ENCODE assay signal across 8 mouse cellular contexts in the genomic region with DNA sequence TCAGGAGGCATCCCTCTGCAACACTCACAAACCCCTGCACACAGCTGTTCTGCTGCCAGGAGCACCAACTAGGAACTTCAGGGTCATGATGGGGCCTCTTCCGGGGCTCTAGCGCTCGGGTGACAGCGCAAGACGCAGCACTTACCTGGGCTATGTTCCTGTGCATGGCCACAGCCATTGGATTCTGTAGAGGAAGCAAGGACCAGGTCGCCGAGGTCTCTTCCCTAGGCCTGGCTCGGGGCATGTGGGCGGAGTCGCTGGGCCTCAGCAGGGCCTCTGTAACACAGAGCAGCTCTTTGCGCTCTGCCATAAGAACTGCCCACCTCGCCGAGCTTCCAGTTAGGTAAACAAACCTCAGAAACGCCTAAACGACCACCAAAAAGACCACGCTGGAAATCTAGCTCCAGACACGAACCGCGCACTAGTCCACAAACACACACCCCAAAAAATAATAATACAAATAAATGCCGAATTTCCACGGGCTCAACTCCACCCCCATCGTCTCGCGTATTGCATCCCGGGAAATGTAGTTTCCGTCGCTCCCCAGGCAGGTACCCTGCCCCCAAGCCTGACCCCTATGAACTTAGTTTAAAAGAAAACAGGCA. TPM values are rescaled to one million over a fixed set of nuclear protein-coding genes. Genes with fewer than 3 reads are reported as not detected.
A peak's percentile ranks its signal among the peaks of the same experiment; 100 is the strongest.
DNase-seq lines count a peak whose midpoint lies in the region; ATAC-seq and TF ChIP-seq lines count a peak whose summit lies in the region.

A gene (minus strand): TSS at position 507 of the 605 bp plus-strand sequence.

- peak; percentile 73 for DNase-seq in 416B (ENCODE audit: low read depth)
- peak; percentile 91 for DNase-seq in heart, embryonic 10.5 days (ENCODE audit: low spot score)
- DNase-seq in limb, embryonic 14.5 days (ENCODE audit: low spot score): peak; percentile 59
- peak; percentile 27 to 29 for DNase-seq in spleen, postnatal 36 days (ENCODE audit: low spot score in 2 of 2)

- 0 out of 2 replicates have a peak, but pooled peaks cover 4% of the 10 kb centered on the region for H3K9me3 ChIP-seq in embryonic facial prominence, embryonic 15.5 days (replicated peaks)
- no peaks in the 10 kb centered on the region for H3K9me3 ChIP-seq in heart, embryonic 10.5 days
- no peaks in the 10 kb centered on the region for H3K9me3 ChIP-seq in kidney, embryonic 14.5 days (ENCODE audit: control insufficient read depth, low read length)
- H3K9me3 ChIP-seq in limb, embryonic 14.5 days (ENCODE audit: control insufficient read depth, low read length): no peaks in the 10 kb centered on the region
- H3K9me3 ChIP-seq in midbrain, embryonic 16.5 days (replicated peaks; ENCODE audit: control insufficient read depth, low read length, poor library complexity, severe bottlenecking): no peaks in the 10 kb centered on the region; the same call in 1 of the 2 replicates

- no peaks in the 10 kb centered on the region for H3K27me3 ChIP-seq in embryonic facial prominence, embryonic 15.5 days
- H3K27me3 ChIP-seq in heart, embryonic 10.5 days (ENCODE audit: insufficient read depth, poor library complexity, severe bottlenecking): no peaks in the 10 kb centered on the region
- H3K27me3 ChIP-seq in kidney, embryonic 14.5 days (ENCODE audit: control insufficient read depth, insufficient read depth, low read length): no peaks in the 10 kb centered on the region
- no peaks in the 10 kb centered on the region for H3K27me3 ChIP-seq in limb, embryonic 14.5 days (ENCODE audit: control insufficient read depth, insufficient read depth, low read length)
- H3K27me3 ChIP-seq in midbrain, embryonic 16.5 days (ENCODE audit: control insufficient read depth, insufficient read depth, low read depth, low read length): no peaks in the 10 kb centered on the region

- peaks cover 17% of the 10 kb centered on the region; the same call in 1 of the 2 replicates for H3K36me3 ChIP-seq in embryonic facial prominence, embryonic 15.5 days
- H3K36me3 ChIP-seq in heart, embryonic 10.5 days: peaks cover 2% of the 10 kb centered on the region; the same call in 1 of the 2 replicates
- H3K36me3 ChIP-seq in kidney, embryonic 14.5 days (ENCODE audit: control insufficient read depth, insufficient read depth, low read length): 0 out of 2 replicates have a peak, but pooled peaks cover 3% of the 10 kb centered on the region
- H3K36me3 ChIP-seq in limb, embryonic 14.5 days (ENCODE audit: control insufficient read depth, insufficient read depth, low read length): peaks cover 12% of the 10 kb centered on the region
- H3K36me3 ChIP-seq in midbrain, embryonic 16.5 days (ENCODE audit: control insufficient read depth, insufficient read depth, low read length): peaks cover 14% of the 10 kb centered on the region

- TF ChIP-seq POLR2A in bone marrow, adult 2 months (IDR thresholded peaks at IDR 0.05; ENCODE audit: borderline replicate concordance, control insufficient read depth, low read depth, low read length): no peak
- no peak for TF ChIP-seq POLR2A in limb, embryonic 14.5 days (IDR thresholded peaks at IDR 0.05; ENCODE audit: borderline replicate concordance, extremely low read depth, insufficient read depth, insufficient read length)

- peak; percentile 91 for ATAC-seq in embryonic facial prominence, embryonic 15.5 days (ENCODE audit: insufficient number of reproducible peaks, low FRiP score, low TSS enrichment, low read depth)
- peak; percentile 96 for ATAC-seq in kidney, embryonic 14.5 days (ENCODE audit: low FRiP score, low TSS enrichment)
- peak; percentile 90 for ATAC-seq in limb, embryonic 14.5 days (ENCODE audit: low FRiP score, low read depth)
- peak; percentile 93 for ATAC-seq in midbrain, embryonic 16.5 days

- peak within 1 kb of the TSS; percentile 54 for H3K9ac ChIP-seq in embryonic facial prominence, embryonic 15.5 days
- peak within 1 kb of the TSS; percentile 75 for H3K9ac ChIP-seq in kidney, embryonic 14.5 days (ENCODE audit: low read depth, low read length)
- peak within 1 kb of the TSS; percentile 94 for H3K9ac ChIP-seq in limb, embryonic 14.5 days (ENCODE audit: low read depth, low read length, severe bottlenecking)
- H3K9ac ChIP-seq in midbrain, embryonic 16.5 days (ENCODE audit: low read depth, low read length): peak within 1 kb of the TSS; percentile 77

- TF ChIP-seq CTCF in bone marrow, adult 2 months (IDR thresholded peaks at IDR 0.05; ENCODE audit: control insufficient read depth, insufficient read depth, low read length): no peak

- no peaks in the 10 kb centered on the region for H3K4me1 ChIP-seq in bone marrow, adult 2 months (ENCODE audit: control insufficient read depth, insufficient read depth, low read length)
- peaks cover 6% of the 10 kb centered on the region; the same call in 1 of the 2 replicates for H3K4me1 ChIP-seq in embryonic facial prominence, embryonic 15.5 days
- peaks cover 10% of the 10 kb centered on the region; the same call in 1 of the 2 replicates for H3K4me1 ChIP-seq in heart, embryonic 10.5 days
- no peaks in the 10 kb centered on the region for H3K4me1 ChIP-seq in kidney, embryonic 14.5 days (ENCODE audit: control insufficient read depth, insufficient read depth, low read length)
- peaks cover 3% of the 10 kb centered on the region; the same call in 1 of the 2 replicates for H3K4me1 ChIP-seq in limb, embryonic 14.5 days (ENCODE audit: control insufficient read depth, insufficient read depth, low read length)
- peaks cover 12% of the 10 kb centered on the region for H3K4me1 ChIP-seq in midbrain, embryonic 16.5 days (ENCODE audit: control insufficient read depth, insufficient read depth, low read length)

- H3K27ac ChIP-seq in bone marrow, adult 2 months (ENCODE audit: control insufficient read depth, insufficient read depth, low read depth, low read length, poor library complexity): no peak within 1 kb of the TSS
- H3K27ac ChIP-seq in embryonic facial prominence, embryonic 15.5 days (replicated peaks): peak within 1 kb of the TSS; percentile 44; the same call in 1 of the 2 replicates
- H3K27ac ChIP-seq in heart, embryonic 10.5 days: peak within 1 kb of the TSS; percentile 89
- H3K27ac ChIP-seq in kidney, embryonic 14.5 days (ENCODE audit: low read depth, low read length): no peak within 1 kb of the TSS
- H3K27ac ChIP-seq in limb, embryonic 14.5 days (replicated peaks; ENCODE audit: low read depth, low read length): peak within 1 kb of the TSS; percentile 74
- H3K27ac ChIP-seq in midbrain, embryonic 16.5 days (ENCODE audit: low read length): peak within 1 kb of the TSS; percentile 43

- WGBS in bone marrow, adult 2 months: under 1% methylated on average over 27 of the region's 27 CpGs
- under 1% methylated on average over 27 of the region's 27 CpGs for WGBS in embryonic facial prominence, embryonic 15.5 days
- WGBS in heart, embryonic 10.5 days: under 1% methylated on average over 27 of the region's 27 CpGs
- WGBS in kidney, embryonic 14.5 days: under 1% methylated on average over 27 of the region's 27 CpGs
- 1% methylated on average over 27 of the region's 27 CpGs for WGBS in limb, embryonic 14.5 days
- WGBS in midbrain, embryonic 16.5 days: under 1% methylated on average over 27 of the region's 27 CpGs

- peak within 1 kb of the TSS; percentile 77 for H3K4me3 ChIP-seq in bone marrow, adult 2 months (replicated peaks; ENCODE audit: control insufficient read depth, low read depth, low read length)
- peak within 1 kb of the TSS; percentile 65 for H3K4me3 ChIP-seq in embryonic facial prominence, embryonic 15.5 days (replicated peaks)
- H3K4me3 ChIP-seq in heart, embryonic 10.5 days: peak within 1 kb of the TSS; percentile 69
- H3K4me3 ChIP-seq in kidney, embryonic 14.5 days (ENCODE audit: low read length): peak within 1 kb of the TSS; percentile 61
- peak within 1 kb of the TSS; percentile 68 for H3K4me3 ChIP-seq in limb, embryonic 14.5 days (replicated peaks; ENCODE audit: low read length)
- H3K4me3 ChIP-seq in midbrain, embryonic 16.5 days (ENCODE audit: low read depth, low read length): peak within 1 kb of the TSS; percentile 54

- H3K4me2 ChIP-seq in embryonic facial prominence, embryonic 15.5 days (replicated peaks): peak within 1 kb of the TSS; percentile 54
- peak within 1 kb of the TSS; percentile 64 for H3K4me2 ChIP-seq in kidney, embryonic 14.5 days (replicated peaks; ENCODE audit: low read depth, low read length)
- peak within 1 kb of the TSS; percentile 54 for H3K4me2 ChIP-seq in limb, embryonic 14.5 days (replicated peaks; ENCODE audit: low read depth, low read length, severe bottlenecking)
- H3K4me2 ChIP-seq in midbrain, embryonic 16.5 days (ENCODE audit: low read length): peak within 1 kb of the TSS; percentile 67

RNA-seq across cellular contexts. Expression of the gene that starts here (rescaled TPM):
- polyA plus RNA-seq in bone marrow, adult 2 months (2011; ENCODE audit: insufficient read depth, insufficient read length, low replicate concordance, missing spikeins): not detected in 2 replicates
- polyA plus RNA-seq in embryonic facial prominence, embryonic 15.5 days (2015; fragmentation: Nextera tagmentation; extraction: Ambion mirVana): 5.1 and 5.2 TPM in 2 replicates
- polyA plus RNA-seq in heart, embryonic 10.5 days (2016; fragmentation: Nextera tagmentation; extraction: Ambion mirVana): 2.5 and 3.0 TPM in 2 replicates
- 3.0 and 4.4 TPM in 2 replicates for polyA plus RNA-seq in kidney, embryonic 14.5 days (2014; fragmentation: Nextera tagmentation; extraction: Ambion mirVana)
- polyA plus RNA-seq in limb, embryonic 14.5 days (2012; rRNA removed): 3.3 TPM in 2 replicates
- polyA plus RNA-seq in limb, embryonic 14.5 days (2014; fragmentation: Nextera tagmentation; extraction: Ambion mirVana): 5.3 and 6.6 TPM in 2 replicates
- 12.2 and 13.0 TPM in 2 replicates for polyA plus RNA-seq in midbrain, embryonic 16.5 days (2015; fragmentation: Nextera tagmentation; extraction: Ambion mirVana)

Comparison
In these comparisons a context has a peak if more than half of its experiments do, and no peak if none do; other contexts are left out.
1. DNase-seq: peak in every context shown above with its lines; median percentile 91 in heart, embryonic 10.5 days; 73 in 416B; 59 in limb, embryonic 14.5 days; 28 in spleen, postnatal 36 days.
2. H3K27ac ChIP-seq: peak in embryonic facial prominence, embryonic 15.5 days (single experiment), heart, embryonic 10.5 days (single experiment), limb, embryonic 14.5 days (single experiment) and midbrain, embryonic 16.5 days (single experiment); none in bone marrow, adult 2 months (single experiment) and kidney, embryonic 14.5 days (single experiment).
3. Peak in every context shown above with its lines, with median percentiles within 50 percentile points of each other: H3K4me3 ChIP-seq, ATAC-seq, H3K4me2 ChIP-seq and H3K9ac ChIP-seq.